Mouse (Mus musculus) liver, embryonic 11.5 days (tissue): ENCODE measurements around the gene Tmem104. TPM values are rescaled to one million over a fixed set of nuclear protein-coding genes. Genes with fewer than 3 reads are reported as not detected.

Source experiments
- ATAC-seq: fragments of 200-750 bp; cut with Nextera tagmentation; replicated peaks from 2 replicates; pipeline ENCODE4 v1.8.0; 2017; ENCODE audit warnings: moderate number of reproducible peaks, mild to moderate bottlenecking, moderate TSS enrichment, moderate library complexity; ENCODE audit not compliant: low FRiP score
- DNase-seq: peaks from one replicate; pipeline ENCODE4 v3.0.0-alpha.2; 2017; ENCODE audit warnings: low spot score
- H3K27ac ChIP-seq: fragments of 300-500 bp; sonication (generic); 2 replicates; pipeline ENCODE4 v1.5.1; 2014; ENCODE audit warnings: mild to moderate bottlenecking, low read depth, low read length, control low read depth
- H3K27me3 ChIP-seq: fragments of 300-500 bp; sonication (generic); replicated peaks from 2 replicates; pipeline ENCODE4 v1.6.1; 2014; ENCODE audit warnings: low read length, mixed read lengths; ENCODE audit not compliant: control insufficient read depth, insufficient read depth
- H3K36me3 ChIP-seq: fragments of 300-500 bp; sonication (generic); 2 replicates; pipeline ENCODE4 v1.6.1; 2014; ENCODE audit warnings: mild to moderate bottlenecking, low read length, moderate library complexity, mixed read lengths; ENCODE audit not compliant: control insufficient read depth, insufficient read depth
- H3K4me1 ChIP-seq: fragments of 300-500 bp; sonication (generic); replicated peaks from 2 replicates; pipeline ENCODE4 v1.6.1; 2014; ENCODE audit warnings: low read length, mixed read lengths; ENCODE audit not compliant: control insufficient read depth, insufficient read depth
- H3K4me2 ChIP-seq: fragments of 300-500 bp; sonication (generic); 2 replicates; pipeline ENCODE4 v1.6.1; 2014; ENCODE audit warnings: mild to moderate bottlenecking, control low read depth, moderate library complexity
- H3K4me3 ChIP-seq: fragments of 300-500 bp; sonication (generic); 2 replicates; pipeline ENCODE4 v1.5.1; 2014; ENCODE audit warnings: low read depth, low read length, control low read depth
- H3K9ac ChIP-seq: fragments of 300-500 bp; sonication (generic); 2 replicates; pipeline ENCODE4 v1.6.1; 2014; ENCODE audit warnings: low read depth, low read length, control low read depth
- H3K9me3 ChIP-seq: fragments of 300-500 bp; sonication (generic); 2 replicates; pipeline ENCODE4 v1.6.1; 2016; ENCODE audit warnings: low read length, inconsistent platforms, mixed read lengths; ENCODE audit not compliant: control insufficient read depth
- WGBS: fragments of 180-500 bp; shearing (Covaris S2); extraction: QIAGEN DNeasy Blood & Tissue Kit; methylation state at CpG from one replicate; pipeline ENCODE4 v1.1.7; 2014; 5-methylcytosine and 5-hydroxymethylcytosine counted together
- microRNA-seq: library from miRNA; unstranded; fragments of <30 nt; microRNA quantifications from one replicate; pipeline ENCODE4, GENCODE M21; 2017; ENCODE audit warnings: borderline number of aligned reads
- polyA plus RNA-seq: library from polyadenylated mRNA; unstranded; fragments of >200 nt; fragmentation: Nextera tagmentation; extraction: Ambion mirVana; gene quantifications from 2 replicates; pipeline ENCODE4 v1.2.1, GENCODE M21; 2014

Gene Tmem104
- polyA plus RNA-seq, 1 experiment from 2014 or later, result 10.8 TPM

DNA sequence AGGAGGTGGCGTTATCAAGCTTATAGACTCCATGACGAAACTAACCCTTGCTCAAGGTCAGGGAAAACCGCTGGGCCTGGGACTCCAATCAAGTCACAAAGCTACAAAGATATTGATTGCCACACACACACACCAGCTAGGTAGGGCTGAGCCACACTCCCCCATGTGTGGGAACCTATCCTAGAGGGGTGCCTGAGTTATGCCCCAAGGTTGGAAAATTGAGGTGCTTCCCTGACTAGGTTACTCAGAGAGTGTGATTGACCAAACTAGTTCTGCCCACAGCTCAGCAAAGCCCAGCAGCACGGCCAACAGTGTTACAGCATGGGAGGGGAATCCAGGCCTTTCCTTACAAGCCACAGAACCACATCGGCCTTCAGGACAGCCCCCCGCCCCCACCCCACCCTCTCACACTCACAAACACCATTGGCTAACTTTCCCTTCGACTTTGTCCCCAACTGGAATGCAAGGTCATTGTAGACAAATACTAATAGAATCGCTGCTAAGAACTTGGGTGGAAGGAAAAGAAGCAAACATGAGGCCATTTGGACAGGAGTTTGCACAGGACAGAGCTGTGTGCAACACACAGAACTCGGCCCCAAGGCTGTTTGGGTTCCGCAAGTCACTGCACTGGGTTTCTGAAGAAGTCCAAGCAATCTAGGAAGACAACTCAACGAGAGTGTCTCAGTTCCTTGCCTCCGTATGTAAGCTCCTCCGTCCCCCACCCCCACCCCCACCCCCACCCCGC lies 105.5 kb downstream of the Tmem104 start:
- no peaks in the 10 kb centered on the region for H3K36me3 ChIP-seq
- no peak overlapping the region for H3K9ac ChIP-seq
- H3K4me3 ChIP-seq, result no peak overlapping the region
- peaks cover 18% of the 10 kb centered on the region for H3K27me3 ChIP-seq
- DNase-seq, result no peak
- no peaks in the 10 kb centered on the region for H3K9me3 ChIP-seq
- peaks cover 10% of the 10 kb centered on the region; the same call in 1 of the 2 replicates for H3K4me1 ChIP-seq
- peak overlapping the region; percentile 42 for H3K4me2 ChIP-seq
- peak; percentile 48; the same call in 1 of the 2 replicates for ATAC-seq
- H3K27ac ChIP-seq, result peak overlapping the region; percentile 77
- whole genome bisulfite sequencing, result 54% methylated on average over 14 of the region's 14 CpGs

DNA sequence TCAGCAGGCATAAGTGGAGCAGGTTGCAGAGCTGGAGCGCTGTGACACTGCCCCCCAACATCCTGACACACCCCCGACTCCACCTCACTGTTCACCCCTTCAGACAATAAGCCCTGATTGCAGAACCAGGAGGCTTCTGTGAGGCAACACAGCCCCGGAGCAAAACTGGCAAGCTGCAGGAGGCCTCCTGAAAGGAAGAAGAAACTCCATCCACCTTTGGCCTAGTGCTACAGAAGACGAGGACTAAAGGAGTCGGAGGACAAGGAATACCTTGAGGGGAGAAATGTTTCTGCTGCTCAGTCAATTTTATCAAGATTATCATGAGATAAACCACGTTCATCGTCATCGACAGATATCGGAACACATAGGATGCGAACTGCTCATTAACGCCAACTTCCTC lies 108.7 kb downstream of the Tmem104 start:
- Histone ChIP-seq H3K36me3 (no peaks in the 10 kb centered on the region), H3K27me3 (peaks cover 20% of the 10 kb centered on the region), H3K4me2 (peak overlapping the region; percentile 66), H3K9me3 (no peaks in the 10 kb centered on the region), H3K9ac (no peak overlapping the region), H3K4me3 (peak overlapping the region; percentile 50), H3K4me1 (peaks cover 7% of the 10 kb centered on the region; the same call in 1 of the 2 replicates), H3K27ac (no peak overlapping the region)
- DNase-seq, result no peak
- no peak for ATAC-seq
- 84% methylated on average over 11 of the region's 11 CpGs for WGBS

Small RNAs within 50 kb of the gene (microRNA-seq; reads per million reads assigned to microRNA genes)
- not detected for gene Gm25837

Other genes with a start within 250 kb of the Tmem104 start
- not detected in 2 replicates for gene Cd300c, start 218.3 kb upstream of the Tmem104 start, polyA plus RNA-seq
- 0.45 and 0.95 TPM in 2 replicates for gene Cd300ld, start 197.6 kb upstream of the Tmem104 start, polyA plus RNA-seq
- gene Cd300c2, start 185.6 kb upstream of the Tmem104 start, polyA plus RNA-seq, result 3.7 and 4.4 TPM in 2 replicates
- not detected in 2 replicates for gene Cd300ld2, start 171.3 kb upstream of the Tmem104 start, polyA plus RNA-seq
- gene Cd300ld4, start 160.5 kb upstream of the Tmem104 start, polyA plus RNA-seq, result not detected in 2 replicates
- gene Cd300ld5, start 149.7 kb upstream of the Tmem104 start, polyA plus RNA-seq, result not detected in 2 replicates
- gene Cd300ld3, start 139.1 kb upstream of the Tmem104 start, polyA plus RNA-seq, result not detected in 2 replicates
- gene Cd300e, start 125.3 kb upstream of the Tmem104 start, polyA plus RNA-seq, result 0.33 and 0.56 TPM in 2 replicates
- gene Rab37, start 96.1 kb upstream of the Tmem104 start, polyA plus RNA-seq, result 6.3 and 7.9 TPM in 2 replicates
- 0.63 and 0.86 TPM in 2 replicates for gene Cd300lf, start 53.5 kb upstream of the Tmem104 start, polyA plus RNA-seq
- 117 and 121 TPM in 2 replicates for gene Slc9a3r1, start 24.1 kb upstream of the Tmem104 start, polyA plus RNA-seq
- gene Nat9, start 372 bp downstream of the Tmem104 start, polyA plus RNA-seq, result 17.0 and 20.1 TPM in 2 replicates
- 0.75 and 0.89 TPM in 2 replicates for gene Grin2c, start 79.8 kb downstream of the Tmem104 start, polyA plus RNA-seq
- 25.0 and 25.7 TPM in 2 replicates for gene Fdxr, start 89.6 kb downstream of the Tmem104 start, polyA plus RNA-seq
- gene Fads6, start 110.2 kb downstream of the Tmem104 start, polyA plus RNA-seq, result 3.2 and 3.4 TPM in 2 replicates
- not detected in 2 replicates for gene Otop2, start 119.7 kb downstream of the Tmem104 start, polyA plus RNA-seq
- 0.52 and 0.64 TPM in 2 replicates for gene Ush1g, start 134.6 kb downstream of the Tmem104 start, polyA plus RNA-seq
- gene Otop3, start 147.2 kb downstream of the Tmem104 start, polyA plus RNA-seq, result not detected in 2 replicates
- gene Hid1, start 180.3 kb downstream of the Tmem104 start, polyA plus RNA-seq, result 2.2 and 3.4 TPM in 2 replicates
- 6.2 and 6.9 TPM in 2 replicates for gene Cdr2l, start 194.4 kb downstream of the Tmem104 start, polyA plus RNA-seq
- 165 TPM in 2 replicates for gene Mrpl58, start 216.3 kb downstream of the Tmem104 start, polyA plus RNA-seq
- 835 and 884 TPM in 2 replicates for gene Atp5h, start 232.5 kb downstream of the Tmem104 start, polyA plus RNA-seq
- gene Kctd2, start 232.6 kb downstream of the Tmem104 start, polyA plus RNA-seq, result 8.4 and 8.9 TPM in 2 replicates